Mouse (Mus musculus): ENCODE results near the gene Samd5. TPM values are rescaled to one million over a fixed set of nuclear protein-coding genes. Genes with fewer than 3 reads are reported as not detected.

The Samd5 gene
- total RNA-seq, 2 experiments from 2014 or later, result 2.3 to 3.5 TPM

DNA sequence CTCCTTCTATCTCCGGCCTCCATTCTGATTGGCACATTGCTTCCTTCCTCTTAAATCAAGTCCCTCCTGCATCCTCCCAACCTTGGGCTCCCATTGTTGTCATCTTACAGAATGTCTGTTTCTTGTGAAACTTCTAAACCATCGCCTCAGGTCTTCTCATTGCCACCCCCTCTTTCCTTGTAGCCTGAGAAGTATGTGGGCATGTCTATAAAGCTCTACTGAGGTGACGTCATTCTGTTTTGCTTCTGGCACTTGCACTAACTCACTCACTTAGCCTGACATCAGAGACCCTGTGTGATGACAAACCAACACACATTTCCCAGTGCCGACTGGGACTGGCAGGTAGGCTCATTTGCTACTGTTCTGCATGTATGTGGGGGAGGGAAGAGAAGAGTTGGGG lies 100.9 kb downstream of the Samd5 start:
- DNase-seq, result no peak

Other genes with a start within 250 kb of the Samd5 start
- 10 to 100 TPM in 1 of 2 experiments, 1 to 10 TPM in 1; 6.6 to 12.0 TPM for gene Stxbp5, start 225.9 kb upstream of the Samd5 start, total RNA-seq (2021)

Measured in gastrocnemius, postnatal 10 days (tissue).